Mouse (Mus musculus) kidney, postnatal 10 days (tissue): ENCODE measurements around the gene Psmb10.
"Not testable (repeated sequence)": the region's sequence is repeated elsewhere in the genome, so short reads cannot be mapped to it uniquely, and the experiment has no call there.

ENCODE experiments used
- DNase-seq: peaks from one replicate; pipeline ENCODE4 v3.0.0; 2021; ENCODE audit warnings: mixed read lengths

Psmb10 gene

DNA sequence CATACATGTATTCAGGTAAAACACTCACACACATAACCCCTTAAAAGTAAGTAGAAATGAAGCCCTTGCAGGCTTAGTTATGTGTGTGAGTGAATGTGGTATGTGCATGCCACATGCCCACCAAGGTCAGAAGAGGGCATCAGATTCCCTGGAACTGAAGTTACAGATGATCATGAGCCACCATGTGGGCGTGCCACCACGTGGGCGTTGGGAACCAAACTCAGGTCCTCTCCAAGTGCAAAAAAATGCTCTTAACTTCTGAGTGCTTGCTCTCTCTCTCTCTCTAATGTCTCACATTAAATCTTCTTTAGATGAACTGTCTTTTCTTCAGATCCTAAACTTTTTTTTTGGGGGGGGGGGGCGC is at the start of gene Psmb10:
Psmb10 (minus strand) TSS at position 139 of the 364 bp plus-strand sequence.
- peak; percentile 53 for DNase-seq

- DNase-seq, result not testable (repeated sequence)
Measured at GRCm38 (mm10) chr8:105983406-105983805, 45.2 kb upstream of the Psmb10 start.

GRCm38 (mm10) chr8:105981146-105981545 is 42.9 kb upstream of the Psmb10 start:
- no peak for DNase-seq

DNA sequence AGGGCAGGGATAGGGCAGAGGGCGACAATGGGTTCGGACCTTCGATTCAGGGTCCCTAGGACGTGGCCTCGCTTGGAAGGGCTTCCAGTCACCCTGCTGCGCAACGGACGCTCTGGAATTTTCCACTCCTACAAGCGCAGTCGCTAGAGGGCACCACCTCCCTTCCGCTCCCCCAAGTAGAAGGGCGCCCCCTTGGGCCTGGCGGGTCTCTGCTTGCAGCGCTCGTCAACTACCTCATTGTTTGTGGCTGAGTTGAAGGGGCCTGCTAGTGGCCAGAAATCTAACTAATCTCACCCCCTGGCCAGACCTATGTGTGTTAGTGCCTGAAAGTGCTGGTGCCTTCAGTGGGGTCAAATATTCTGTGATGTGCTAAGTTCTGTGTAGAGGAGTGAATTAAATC is 41.1 kb upstream of the Psmb10 start, which contains the start of gene Dpep3:
Dpep3 (minus strand) TSS at position 105 of the 400 bp plus-strand sequence.
- DNase-seq, result no peak

DNA sequence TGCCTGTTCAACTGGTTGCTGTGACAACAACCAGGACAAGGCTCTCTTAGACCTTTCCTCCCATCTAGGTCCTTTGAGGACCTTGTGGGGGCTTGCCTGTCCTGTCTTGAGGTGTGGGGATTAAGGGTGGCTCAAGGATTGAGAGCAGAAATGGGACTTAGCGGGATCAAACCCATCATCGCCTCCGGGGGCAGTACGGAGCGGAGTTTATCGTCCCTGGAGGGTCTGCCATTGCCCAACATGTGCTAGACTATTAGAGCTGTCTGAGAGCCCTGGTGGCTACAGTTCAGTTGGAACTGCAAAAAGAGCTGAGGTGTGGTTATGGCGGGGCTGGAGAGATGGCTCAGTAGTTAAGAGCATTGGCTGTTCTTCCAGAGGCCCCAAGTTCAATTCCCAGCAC is 37.1 kb upstream of the Psmb10 start:
- DNase-seq, result no peak

DNA sequence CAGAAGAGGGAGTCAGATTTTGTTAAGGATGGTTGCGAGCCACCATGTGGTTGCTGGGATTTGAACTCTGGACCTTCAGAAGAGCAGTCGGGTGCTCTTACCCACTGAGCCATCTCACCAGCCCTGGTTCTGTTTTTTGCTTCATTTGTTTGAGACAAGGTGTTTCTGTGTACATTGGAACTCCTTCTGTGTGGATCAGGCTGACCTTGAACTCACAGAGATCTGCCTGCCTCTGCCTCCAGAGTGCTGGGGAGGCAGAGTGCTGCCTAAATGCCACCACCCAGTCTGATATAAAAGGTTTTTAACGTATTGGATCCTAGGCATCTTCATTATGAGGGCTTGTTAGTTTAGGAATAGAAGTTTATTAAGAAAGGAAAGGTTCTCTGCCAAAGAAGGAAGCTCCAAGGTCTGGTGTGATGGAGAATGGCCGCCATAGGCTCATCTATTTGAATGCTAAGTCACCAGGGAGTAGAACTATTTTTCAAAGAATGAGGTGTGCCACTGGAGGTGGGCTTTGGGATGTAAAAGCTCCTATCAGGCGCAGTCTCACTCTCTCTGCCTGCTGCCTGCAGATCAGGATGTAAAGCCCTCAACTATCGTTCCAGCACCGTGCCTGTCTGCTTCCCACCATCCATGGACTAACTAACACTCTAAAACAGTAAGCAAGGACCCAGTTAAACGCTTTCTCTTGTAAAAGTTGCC is 32.9 kb upstream of the Psmb10 start:
- DNase-seq, result no peak

DNA sequence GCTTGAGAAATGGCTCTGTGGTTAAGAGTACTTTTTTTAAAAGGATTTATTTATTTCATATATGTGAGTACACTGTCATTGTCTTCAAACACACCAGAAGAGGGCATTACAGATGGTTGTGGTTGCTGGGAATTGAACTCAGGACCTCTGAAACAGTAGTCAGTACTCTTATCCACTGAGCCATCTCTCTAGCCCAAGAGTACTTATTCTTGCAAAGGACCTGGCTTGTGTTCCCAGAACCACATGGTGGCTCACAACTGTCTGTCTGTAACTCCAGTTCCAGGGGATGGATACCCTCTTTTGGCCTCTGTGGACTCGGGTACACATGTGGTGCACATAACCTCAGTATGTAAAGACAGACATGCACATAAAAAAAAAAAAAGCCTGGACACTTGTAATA is 31.1 kb upstream of the Psmb10 start:
- no peak for DNase-seq

- DNase-seq, result peak; percentile 73
Measured at GRCm38 (mm10) chr8:105966692-105967311, 28.6 kb upstream of the Psmb10 start.

GRCm38 (mm10) chr8:105965905-105966341 is 27.7 kb upstream of the Psmb10 start, which contains the start of gene Slc12a4:
Gene Slc12a4 (minus strand): TSS chr8:105966097.
- DNase-seq, result peak; percentile 93

GRCm38 (mm10) chr8:105965266-105965904 is 27.1 kb upstream of the Psmb10 start:
- DNase-seq, result peak; percentile 75

DNA sequence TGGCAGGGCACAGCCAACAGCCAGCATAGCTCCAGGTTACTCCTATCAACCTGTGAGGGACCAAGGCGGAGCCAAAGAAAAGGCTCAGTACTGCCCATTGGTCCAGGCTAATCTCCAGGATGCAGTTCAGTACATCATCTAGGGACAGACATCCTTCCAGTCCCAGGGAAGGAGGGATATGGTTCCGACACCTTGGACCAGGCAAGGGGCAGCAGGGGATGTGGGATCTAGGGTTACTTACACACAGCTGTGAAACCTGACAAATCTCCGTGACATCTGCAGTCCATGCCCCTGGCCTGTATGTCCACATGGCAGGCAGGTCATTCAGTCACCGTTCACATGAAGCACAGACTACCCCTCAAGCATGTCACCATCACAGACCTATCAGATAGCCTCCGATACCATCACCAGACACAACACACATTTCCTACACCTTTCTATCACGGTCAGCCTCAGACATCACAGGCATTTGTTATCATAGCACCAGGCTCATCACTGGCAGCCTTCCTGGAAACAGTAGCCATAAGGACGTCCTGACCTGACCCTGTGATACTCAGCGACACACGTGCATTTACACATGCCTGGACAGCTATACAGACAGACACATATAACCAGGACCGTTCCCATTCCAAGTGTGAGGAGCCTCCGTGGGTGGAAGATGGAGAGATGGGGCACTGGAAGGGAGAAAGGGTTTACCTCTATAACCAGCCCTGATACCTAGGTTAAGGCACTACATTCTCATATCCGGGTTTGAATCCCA is 26.4 kb upstream of the Psmb10 start:
- no peak for DNase-seq

DNA sequence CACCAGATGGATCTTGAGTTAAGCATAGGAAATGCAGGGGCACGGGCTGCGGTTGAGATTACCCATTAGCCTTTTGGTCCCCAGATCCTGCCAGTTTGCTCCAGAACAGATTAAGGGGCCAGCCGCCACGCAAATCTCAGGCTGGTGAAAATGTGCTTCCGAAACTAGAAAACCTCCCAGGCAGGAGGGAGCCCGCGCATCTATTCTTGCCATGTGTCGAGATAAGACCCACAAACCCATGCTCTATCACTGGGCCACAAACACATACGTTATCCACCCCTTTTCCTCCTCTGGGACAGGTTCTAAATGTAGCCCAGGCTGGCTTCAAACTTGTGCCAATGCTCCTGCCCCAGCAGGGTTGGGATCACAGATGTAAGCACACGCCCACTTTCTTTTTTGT is 23.3 kb upstream of the Psmb10 start:
- DNase-seq, result no peak

- peak; percentile 8 for DNase-seq
Measured at GRCm38 (mm10) chr8:105961101-105961500, 22.9 kb upstream of the Psmb10 start.

DNA sequence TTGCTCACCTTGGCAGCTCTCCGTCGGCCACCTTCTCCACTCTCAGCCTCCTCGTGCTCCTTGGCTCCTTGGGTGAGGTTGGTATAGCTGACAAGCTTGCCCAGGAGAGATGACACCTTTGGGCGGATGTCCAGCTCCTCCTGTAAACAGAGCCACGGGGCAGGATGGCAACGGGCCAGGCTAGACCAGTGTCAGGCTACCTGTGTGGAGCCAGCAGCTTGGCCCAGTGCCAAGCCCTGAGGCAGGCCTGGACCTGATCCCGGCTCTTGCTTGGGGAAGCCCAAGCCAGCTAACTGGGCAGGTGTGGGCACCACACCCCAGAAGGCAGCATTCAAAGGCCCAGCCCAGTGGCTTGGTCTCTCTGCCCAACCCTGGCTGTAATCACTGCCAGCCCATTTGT is 21.1 kb upstream of the Psmb10 start:
- DNase-seq, result peak; percentile 89

GRCm38 (mm10) chr8:105957813-105958212 is 19.6 kb upstream of the Psmb10 start:
- DNase-seq, result peak; percentile 71

GRCm38 (mm10) chr8:105956556-105956955 is 18.3 kb upstream of the Psmb10 start:
- no peak for DNase-seq

DNA sequence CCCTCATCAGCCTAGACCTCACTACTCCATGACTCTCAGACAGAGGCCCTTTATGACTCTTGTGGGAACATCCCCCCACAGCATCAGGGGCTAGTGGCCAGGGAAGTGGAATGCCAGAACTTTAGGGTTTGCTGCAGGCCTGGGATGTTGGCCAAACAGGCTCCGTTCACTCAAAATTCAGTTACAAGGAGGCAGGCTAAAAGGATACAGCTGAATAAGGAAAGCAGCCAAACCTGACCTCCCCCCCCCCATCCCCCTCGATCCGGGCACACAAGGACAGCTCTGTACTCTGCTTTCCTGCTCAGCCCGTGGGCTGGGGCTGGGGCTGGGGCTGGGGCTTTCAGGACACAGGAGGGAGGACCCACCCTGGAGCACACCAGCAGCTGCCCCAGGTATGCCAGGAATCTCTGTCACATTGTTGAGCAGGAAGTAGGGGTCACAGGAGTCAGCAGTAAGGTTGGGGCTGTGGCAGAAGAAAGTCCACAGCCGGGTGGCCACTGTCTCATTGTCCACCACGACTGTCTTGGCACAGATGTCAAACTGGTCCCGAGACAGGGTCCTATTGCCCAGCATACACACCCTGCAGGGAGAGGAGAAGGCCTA is 12.9 kb upstream of the Psmb10 start:
- peak; percentile 80 for DNase-seq

DNA sequence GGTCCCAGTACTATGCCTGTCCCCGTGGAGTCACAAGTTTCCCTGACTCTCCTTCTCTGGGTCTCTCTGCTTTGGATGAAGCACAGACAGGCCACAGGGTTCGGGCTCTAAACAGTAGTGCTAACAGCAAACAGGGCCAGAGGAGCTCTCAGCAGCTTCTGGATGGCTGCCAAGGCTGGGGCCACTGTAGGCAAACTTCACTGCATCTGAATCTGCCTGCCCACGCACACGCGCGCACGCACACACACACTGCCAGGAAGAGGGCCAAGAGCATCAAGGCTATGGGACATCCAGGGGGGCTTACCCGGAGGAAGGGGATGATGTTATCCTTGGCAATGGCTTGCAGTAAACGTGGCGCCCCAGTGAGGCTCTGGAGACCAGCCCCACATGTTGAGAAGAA is 11.1 kb upstream of the Psmb10 start:
- peak; percentile 85 for DNase-seq

GRCm38 (mm10) chr8:105943321-105943739 is 5.1 kb upstream of the Psmb10 start, which contains the start of gene Lcat:
Gene Lcat (minus strand): TSS chr8:105943382.
- no peak for DNase-seq

- DNase-seq, result no peak
Measured at GRCm38 (mm10) chr8:105942542-105942941, 4.3 kb upstream of the Psmb10 start.

GRCm38 (mm10) chr8:105942026-105942425 is 3.8 kb upstream of the Psmb10 start:
- no peak for DNase-seq

DNA sequence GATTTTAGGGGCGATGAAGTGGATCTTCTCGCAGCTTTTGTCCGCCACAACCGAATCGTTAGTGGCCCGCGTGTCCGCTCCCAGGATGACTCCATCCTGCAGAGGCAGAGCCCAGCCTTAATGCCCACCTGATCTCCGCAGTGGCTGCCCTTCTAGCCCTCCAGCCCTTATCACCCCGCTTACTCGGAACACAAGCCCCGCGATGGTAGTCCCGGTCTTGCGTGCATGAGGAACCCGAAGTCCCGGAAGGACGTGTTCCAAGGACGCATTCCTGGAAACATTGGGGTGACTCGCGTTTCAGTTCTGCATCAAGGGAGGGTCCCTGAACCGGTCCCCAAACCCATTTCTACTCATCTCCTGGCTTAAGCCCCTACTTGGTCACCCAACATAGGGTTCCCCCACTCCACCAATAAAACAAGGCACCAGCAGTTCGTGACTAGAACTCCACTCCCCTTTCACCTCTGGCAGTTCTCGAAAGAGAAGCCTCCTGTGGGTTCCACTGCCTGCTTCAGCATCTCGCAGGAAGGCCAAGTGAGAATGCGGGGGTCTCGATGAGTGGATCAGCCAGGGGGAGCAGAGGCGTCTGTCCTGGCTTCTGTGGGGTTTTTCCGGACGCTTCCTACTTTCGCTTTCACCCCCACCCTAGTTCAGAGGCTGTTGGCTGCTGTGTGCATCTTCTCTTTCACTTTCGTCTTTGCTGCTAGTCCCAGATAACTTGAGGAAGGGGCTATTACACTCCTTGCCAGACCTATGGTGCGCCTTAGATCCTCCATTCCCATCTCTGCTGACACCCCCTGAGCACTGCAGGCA is 543 bp downstream of the Psmb10 start:
- DNase-seq, result peak; percentile 63
